Mouse (Mus musculus) liver, embryonic 16.5 days (tissue): ENCODE measurements around the gene Ercc6l2. TPM values are rescaled to one million over a fixed set of nuclear protein-coding genes. Genes with fewer than 3 reads are reported as not detected.

Experiments
- ATAC-seq: fragments of 200-750 bp; cut with Nextera tagmentation; 2 replicates; pipeline ENCODE4 v1.8.0; 2017; ENCODE audit warnings: low read depth, mild to moderate bottlenecking, moderate number of reproducible peaks, moderate library complexity
- H3K27ac ChIP-seq: fragments of 300-500 bp; sonication (generic); 2 replicates; pipeline ENCODE4 v1.5.1; 2014; ENCODE audit warnings: mild to moderate bottlenecking, low read length
- H3K27me3 ChIP-seq: fragments of 300-500 bp; sonication (generic); 2 replicates; pipeline ENCODE4 v1.6.1; 2014; ENCODE audit warnings: low read depth, low read length, mixed read lengths; ENCODE audit not compliant: control insufficient read depth, insufficient read depth
- H3K36me3 ChIP-seq: fragments of 300-500 bp; sonication (generic); 2 replicates; pipeline ENCODE4 v1.6.1; 2014; ENCODE audit warnings: mild to moderate bottlenecking; ENCODE audit not compliant: control insufficient read depth, insufficient read depth
- H3K4me1 ChIP-seq: fragments of 300-500 bp; sonication (generic); 2 replicates; pipeline ENCODE4 v1.6.1; 2014; ENCODE audit warnings: low read depth, low read length, mixed read lengths; ENCODE audit not compliant: control insufficient read depth
- H3K4me2 ChIP-seq: fragments of 300-500 bp; sonication (generic); 2 replicates; pipeline ENCODE4 v1.6.1; 2014; ENCODE audit warnings: low read depth, low read length, mixed read lengths
- H3K4me3 ChIP-seq: fragments of 300-500 bp; sonication (generic); 2 replicates; pipeline ENCODE4 v1.5.1; 2014; ENCODE audit warnings: low read depth, mild to moderate bottlenecking, low read length
- H3K9ac ChIP-seq: fragments of 300-500 bp; sonication (generic); 2 replicates; pipeline ENCODE4 v1.6.1; 2014; ENCODE audit warnings: low read depth, low read length
- H3K9me3 ChIP-seq: fragments of 300-500 bp; sonication (generic); replicated peaks from 2 replicates; pipeline ENCODE4 v1.6.1; 2016; ENCODE audit warnings: low read length; ENCODE audit not compliant: control insufficient read depth
- WGBS: fragments of 180-500 bp; shearing (Covaris S2); extraction: QIAGEN DNeasy Blood & Tissue Kit; methylation state at CpG from one replicate; pipeline ENCODE4 v1.1.7; 2014; ENCODE audit not compliant: insufficient replicate concordance; 5-methylcytosine and 5-hydroxymethylcytosine counted together
- polyA plus RNA-seq: library from polyadenylated mRNA; unstranded; fragments of >200 nt; fragmentation: Nextera tagmentation; extraction: Ambion mirVana; gene quantifications from 2 replicates; pipeline ENCODE4 v1.2.1, GENCODE M21; 2015

Gene Ercc6l2
- polyA plus RNA-seq, 1 experiment from 2014 or later = 7.7 TPM

- no peak overlapping the region for H3K9ac ChIP-seq
- H3K4me1 ChIP-seq = no peaks in the 10 kb centered on the region; the same call in 1 of the 2 replicates
- no peak overlapping the region for H3K4me3 ChIP-seq
- no peak overlapping the region for H3K4me2 ChIP-seq
- H3K36me3 ChIP-seq = no peaks in the 10 kb centered on the region
- 61% methylated on average over 4 of the region's 4 CpGs for WGBS
- H3K27me3 ChIP-seq = no peaks in the 10 kb centered on the region
- H3K9me3 ChIP-seq = no peaks in the 10 kb centered on the region
- ATAC-seq = no peak
- no peak overlapping the region for H3K27ac ChIP-seq
Observed at GRCm38 (mm10) chr13:63941170-63941569, 126.1 kb downstream of the Ercc6l2 start.

GRCm38 (mm10) chr13:63943605-63944004 is 128.6 kb downstream of the Ercc6l2 start:
- no peak for ATAC-seq
- 52% methylated on average over 7 of the region's 7 CpGs for WGBS
- Histone ChIP-seq H3K9ac (no peak overlapping the region), H3K4me1 (no peaks in the 10 kb centered on the region), H3K36me3 (no peaks in the 10 kb centered on the region), H3K9me3 (no peaks in the 10 kb centered on the region), H3K27ac (no peak overlapping the region), H3K4me2 (no peak overlapping the region), H3K4me3 (no peak overlapping the region), H3K27me3 (no peaks in the 10 kb centered on the region)

GRCm38 (mm10) chr13:63944344-63945021 is 129.4 kb downstream of the Ercc6l2 start:
- Histone ChIP-seq H3K9me3 (no peaks in the 10 kb centered on the region), H3K27me3 (no peaks in the 10 kb centered on the region), H3K9ac (no peak overlapping the region), H3K27ac (no peak overlapping the region), H3K4me3 (no peak overlapping the region), H3K4me2 (no peak overlapping the region), H3K4me1 (no peaks in the 10 kb centered on the region), H3K36me3 (no peaks in the 10 kb centered on the region)
- ATAC-seq = no peak
- 63% methylated on average over 13 of the region's 13 CpGs for WGBS

Other genes with a start within 250 kb of the Ercc6l2 start
- 2.9 and 3.1 TPM in 2 replicates for gene Ptch1, start 241.6 kb upstream of the Ercc6l2 start, polyA plus RNA-seq